Mouse (Mus musculus): Measurements from ENCODE around the gene Pusl1.
A peak's percentile ranks its signal among the peaks of the same experiment; 100 is the strongest.

Gene Pusl1

GRCm38 (mm10) chr4:155886330-155886729 lies 5.3 kb downstream of the Pusl1 start:
- DNase-seq (ENCODE audit: low spot score) = no peak

- DNase-seq (ENCODE audit: low spot score) = no peak
These were observed 8.0 kb downstream of the Pusl1 start for GRCm38 (mm10) chr4:155883587-155883986.

GRCm38 (mm10) chr4:155871404-155871803 lies 20.2 kb downstream of the Pusl1 start:
- no peak for DNase-seq (ENCODE audit: low spot score)

- peak; percentile 92 for DNase-seq (ENCODE audit: low spot score)
These were observed 22.1 kb downstream of the Pusl1 start, which contains the start of the genes Cptp and Ints11 for GRCm38 (mm10) chr4:155869317-155870033. Gene Cptp (minus strand): TSS chr4:155869440. Gene Ints11 (plus strand): TSS chr4:155869546.

DNA sequence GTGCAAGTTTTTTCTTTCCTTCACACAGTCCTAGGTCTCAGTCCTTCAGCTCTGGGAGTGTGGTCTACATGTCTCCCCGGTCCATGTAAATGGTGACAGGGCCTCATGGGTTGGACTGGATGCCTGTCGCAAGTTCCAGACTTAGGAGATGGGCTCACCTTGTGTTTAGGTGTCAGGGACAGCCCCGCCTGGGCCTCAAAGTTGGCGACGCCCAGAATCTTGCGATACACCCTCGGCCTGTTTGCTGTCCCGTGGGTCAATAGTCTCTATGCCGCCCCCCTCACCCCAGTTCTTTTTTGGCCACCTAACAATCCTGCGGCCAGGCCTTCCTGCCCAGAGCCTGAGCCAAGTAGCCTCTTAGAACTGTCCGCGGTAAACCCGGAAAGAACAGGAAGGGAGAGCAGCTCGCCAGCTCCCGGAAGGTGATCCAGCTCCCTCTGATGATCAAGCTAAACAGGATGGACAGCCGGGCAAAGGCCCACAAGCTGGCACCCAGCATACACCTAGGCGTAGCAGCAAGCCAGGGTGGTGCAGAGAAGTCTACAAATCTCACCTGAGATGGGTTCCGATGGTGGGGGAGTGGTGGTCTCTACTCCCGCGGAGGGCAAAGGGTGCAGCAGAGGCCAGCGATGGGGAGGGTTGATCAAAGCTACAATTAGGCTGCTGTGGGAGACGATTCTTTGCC lies 22.8 kb downstream of the Pusl1 start:
- DNase-seq (ENCODE audit: low spot score) = no peak

DNA sequence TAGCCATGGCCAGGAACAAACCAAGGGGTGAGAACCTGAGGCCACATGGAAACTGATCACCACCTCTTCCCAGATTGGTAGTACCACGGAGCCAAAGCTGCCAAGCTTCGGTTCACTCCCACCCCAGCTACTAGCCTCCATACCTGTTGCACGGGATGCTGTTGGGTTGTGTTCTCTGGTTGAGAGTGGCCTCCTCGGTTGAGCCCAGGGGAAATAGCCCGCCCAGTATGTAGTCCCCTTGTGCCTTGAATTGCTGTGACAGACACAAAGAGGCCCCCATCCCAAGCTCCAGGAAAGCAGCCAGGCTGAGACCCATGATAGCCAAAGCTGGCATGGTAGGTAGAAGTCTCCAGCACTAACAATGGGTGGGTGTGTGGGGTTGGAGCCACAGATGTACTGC lies 28.6 kb downstream of the Pusl1 start, which contains the start of gene Tas1r3:
TSS of gene Tas1r3 (minus strand) at position 362 of the 400 bp plus-strand sequence.
- DNase-seq (ENCODE audit: low spot score) = no peak

- no peak for DNase-seq (ENCODE audit: low spot score)
These were observed 29.8 kb downstream of the Pusl1 start for GRCm38 (mm10) chr4:155861787-155862186.

DNA sequence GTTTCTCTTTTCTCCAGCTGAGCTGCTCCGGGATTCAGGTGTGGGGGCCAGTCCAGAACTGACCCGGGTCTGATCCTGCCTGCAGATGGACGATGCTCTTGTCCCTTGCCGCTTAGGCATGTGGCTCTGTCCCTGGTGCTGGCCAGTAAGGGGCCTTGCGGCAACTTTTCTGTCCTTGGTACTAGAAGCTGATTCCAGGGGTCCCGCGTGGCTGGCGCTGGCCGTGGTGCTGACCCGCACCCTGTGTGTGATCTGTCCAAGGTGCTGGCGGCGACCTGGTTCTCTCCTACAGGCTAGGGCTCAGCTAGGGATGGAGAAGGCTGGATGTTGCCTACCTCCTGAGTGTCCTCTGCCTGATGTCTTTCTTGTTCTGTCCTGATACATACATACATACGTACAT lies 32.3 kb downstream of the Pusl1 start:
- DNase-seq (ENCODE audit: low spot score) = no peak

GRCm38 (mm10) chr4:155856881-155857280 lies 34.7 kb downstream of the Pusl1 start:
- DNase-seq (ENCODE audit: low spot score) = no peak

DNA sequence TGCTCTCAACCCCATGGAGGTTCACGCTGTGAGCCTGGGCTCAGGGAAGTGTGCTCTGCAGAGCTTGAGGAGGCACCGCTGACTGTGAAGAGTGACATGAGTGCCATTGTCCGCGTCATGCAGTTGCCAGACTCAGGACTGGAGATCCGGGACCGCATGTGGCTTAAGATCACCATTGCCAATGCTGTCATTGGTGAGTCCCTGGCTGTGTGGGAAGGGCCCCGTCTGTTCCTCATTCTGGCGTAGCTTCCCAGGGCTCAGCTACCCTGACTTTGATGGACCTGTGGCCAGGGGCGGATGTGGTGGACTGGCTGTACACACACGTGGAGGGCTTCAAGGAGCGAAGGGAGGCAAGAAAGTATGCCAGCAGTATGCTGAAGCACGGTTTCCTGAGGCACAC lies 35.5 kb downstream of the Pusl1 start:
- DNase-seq (ENCODE audit: low spot score) = no peak

DNA sequence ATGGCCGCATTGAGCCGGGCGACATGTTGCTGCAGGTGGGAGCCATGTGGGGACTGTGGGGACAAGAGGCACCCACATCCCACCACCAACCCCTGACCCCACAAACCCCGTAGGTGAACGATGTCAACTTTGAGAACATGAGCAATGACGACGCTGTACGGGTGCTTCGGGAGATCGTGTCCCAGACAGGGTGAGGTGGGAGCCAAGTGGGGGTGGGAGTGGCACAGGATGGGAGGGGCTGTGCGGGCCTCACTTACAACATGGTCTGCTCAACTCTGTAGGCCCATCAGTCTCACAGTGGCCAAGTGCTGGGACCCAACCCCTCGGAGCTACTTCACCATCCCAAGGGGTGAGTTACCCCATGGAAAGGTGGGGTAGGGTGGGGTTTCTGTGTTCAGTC lies 36.6 kb downstream of the Pusl1 start:
- DNase-seq (ENCODE audit: low spot score) = no peak

DNA sequence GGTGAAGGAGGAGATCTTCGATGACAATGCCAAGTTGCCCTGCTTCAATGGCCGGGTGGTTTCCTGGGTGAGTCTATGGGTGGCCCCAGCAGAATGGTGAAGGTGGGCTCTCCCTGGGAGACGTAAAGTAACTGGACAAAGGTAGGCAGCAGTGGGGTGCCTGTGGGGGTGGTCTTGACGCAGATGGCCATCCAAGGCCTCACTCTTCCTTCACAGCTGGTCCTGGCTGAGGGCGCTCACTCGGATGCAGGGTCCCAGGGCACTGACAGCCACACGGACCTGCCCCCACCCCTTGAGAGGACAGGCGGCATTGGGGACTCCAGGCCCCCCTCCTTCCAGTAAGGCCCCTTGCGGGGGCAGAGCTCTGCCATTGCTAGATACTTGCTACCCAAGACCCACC lies 38.2 kb downstream of the Pusl1 start:
- DNase-seq (ENCODE audit: low spot score) = no peak

DNA sequence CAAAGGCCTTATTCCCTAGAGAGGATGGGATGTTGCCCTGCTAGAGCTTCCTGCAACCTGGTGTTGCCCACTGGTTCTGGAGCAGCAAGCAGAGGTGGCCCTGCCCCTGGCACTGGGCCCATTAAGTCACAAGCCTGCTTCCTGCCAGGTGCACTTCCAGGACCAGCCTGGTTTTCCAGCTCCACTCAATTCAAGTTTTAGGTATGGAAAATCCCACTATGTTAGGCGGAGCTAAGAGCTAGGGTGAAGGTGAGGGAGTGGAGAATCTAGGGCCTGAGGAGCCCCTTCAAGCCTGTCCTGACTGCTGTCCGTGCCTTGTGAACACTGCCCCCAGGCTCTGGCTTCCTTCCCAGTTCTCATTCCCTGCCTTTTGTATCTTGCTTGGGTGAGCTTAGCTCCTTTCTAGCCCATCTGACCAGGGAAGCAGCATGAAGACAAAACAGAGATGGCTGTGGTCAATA lies 39.6 kb downstream of the Pusl1 start:
- DNase-seq (ENCODE audit: low spot score) = no peak

GRCm38 (mm10) chr4:155851368-155851767 lies 40.2 kb downstream of the Pusl1 start:
- DNase-seq (ENCODE audit: low spot score) = no peak

DNA sequence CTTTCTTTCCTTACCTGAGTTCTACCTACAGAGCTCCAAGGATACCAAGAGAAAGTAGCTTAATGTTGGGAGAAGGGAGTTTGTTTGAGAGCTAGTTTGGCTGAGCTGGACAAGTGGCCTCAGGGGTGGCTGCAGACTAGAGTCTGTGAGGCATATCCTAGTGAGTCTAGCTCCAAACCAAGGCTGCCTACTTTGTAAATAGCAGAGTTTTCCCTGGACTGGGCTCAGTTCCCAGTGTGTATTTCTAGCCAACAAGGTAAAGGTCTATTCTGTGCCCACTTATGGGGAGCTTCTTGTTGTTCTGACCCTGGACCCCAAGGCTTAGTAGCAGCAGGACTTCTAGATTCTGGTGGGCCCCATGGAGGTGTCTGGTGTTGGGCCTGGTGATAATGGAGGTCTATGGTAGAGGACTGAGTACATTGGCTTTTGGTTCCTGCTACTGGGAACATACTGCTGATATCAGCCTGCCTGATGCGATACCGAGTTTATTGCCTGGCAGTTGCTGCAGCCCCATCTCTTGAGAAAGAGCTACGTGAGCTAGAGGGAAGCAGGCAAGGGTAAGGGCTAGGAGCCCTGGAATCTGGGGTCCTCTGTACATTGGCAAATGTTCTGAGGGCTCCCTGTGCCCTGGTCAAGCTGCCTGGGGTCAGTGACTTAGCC lies 41.7 kb downstream of the Pusl1 start:
- DNase-seq (ENCODE audit: low spot score) = no peak

DNA sequence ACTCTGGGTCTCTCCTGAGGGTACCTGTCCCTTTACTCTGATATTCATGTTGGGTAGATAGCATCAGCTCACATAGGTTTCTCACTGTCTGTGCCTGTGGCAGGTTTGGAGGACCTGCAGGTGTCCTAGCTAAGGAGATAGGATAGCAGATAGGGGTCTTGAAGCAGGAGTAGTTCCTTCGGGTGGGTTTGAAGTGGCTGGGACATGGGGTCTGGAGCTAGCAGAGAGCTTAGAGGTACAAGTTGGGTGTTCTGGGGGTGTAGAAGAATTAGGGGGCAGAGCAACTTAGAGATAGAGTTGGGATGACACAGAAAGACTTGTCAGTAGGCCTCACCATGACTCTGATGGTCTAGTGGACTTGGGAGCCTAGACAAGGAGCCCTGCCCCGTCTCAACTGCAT lies 42.2 kb downstream of the Pusl1 start:
- DNase-seq (ENCODE audit: low spot score) = no peak

DNA sequence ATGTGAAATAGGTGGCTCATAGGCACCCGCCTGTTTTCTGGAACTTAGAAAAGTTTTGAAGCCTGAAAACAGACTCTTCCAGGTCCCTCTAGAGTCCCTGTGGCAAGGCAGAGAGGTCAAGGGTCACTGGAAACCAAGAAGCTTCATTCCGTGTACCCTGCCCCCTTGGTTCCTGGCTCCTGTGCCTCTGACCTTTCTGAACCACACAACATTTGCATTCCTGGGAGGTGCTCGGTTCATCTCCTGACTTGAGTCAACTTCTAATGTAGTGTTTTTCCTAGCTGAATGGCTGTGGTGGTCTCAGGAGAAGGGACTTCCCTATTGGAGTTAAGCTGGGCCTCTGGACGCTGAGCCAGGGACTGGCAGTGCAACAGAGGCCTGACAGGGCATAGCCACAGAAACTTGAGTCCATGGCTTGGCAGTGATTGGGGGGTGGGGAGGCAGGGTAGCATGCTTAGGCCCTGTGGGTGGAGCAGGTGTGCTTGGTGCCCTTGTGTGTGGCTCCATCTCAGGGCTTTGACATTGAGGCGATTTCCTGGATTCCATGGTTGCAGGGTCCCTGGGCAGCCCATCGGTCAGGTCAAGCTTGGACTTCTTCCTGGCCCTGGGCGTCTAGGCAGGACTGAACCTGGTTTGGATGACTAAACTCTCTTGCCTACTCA lies 43.0 kb downstream of the Pusl1 start:
- DNase-seq (ENCODE audit: low spot score) = no peak

DNA sequence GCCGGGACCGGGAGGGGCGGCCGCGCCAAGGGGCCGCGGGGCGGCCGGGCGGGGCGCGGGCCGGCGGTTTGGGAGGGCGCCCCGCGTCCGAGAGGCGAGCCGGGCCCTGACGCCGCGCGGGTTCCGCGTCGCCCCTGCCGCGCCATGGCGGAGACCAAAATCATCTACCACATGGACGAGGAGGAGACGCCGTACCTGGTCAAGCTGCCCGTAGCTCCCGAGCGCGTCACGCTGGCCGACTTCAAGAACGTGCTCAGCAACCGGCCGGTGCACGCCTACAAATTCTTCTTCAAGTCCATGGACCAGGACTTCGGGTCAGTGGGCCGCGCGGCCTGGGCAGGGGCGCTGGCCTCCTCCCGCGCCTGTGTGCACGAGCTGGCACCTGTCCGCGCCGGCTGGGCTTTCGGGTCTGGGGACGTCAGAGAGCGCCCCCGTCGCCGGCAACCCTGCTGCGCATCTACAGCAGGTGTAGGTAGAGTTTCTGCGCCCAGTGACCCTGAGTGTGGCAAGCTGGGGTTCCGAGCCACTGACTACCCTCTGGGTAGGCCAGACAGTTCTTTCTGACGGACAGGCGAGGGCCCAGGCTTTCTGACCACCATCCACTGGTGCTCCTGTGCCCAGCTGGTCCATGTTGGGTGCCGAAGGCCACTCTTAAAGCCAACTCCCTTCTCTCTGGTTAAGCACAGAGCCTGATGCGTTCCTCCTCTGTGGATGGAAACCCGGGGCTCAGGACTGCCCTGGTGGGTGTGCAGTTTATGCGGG lies 43.8 kb downstream of the Pusl1 start:
- DNase-seq (ENCODE audit: low spot score) = no peak

GRCm38 (mm10) chr4:155846871-155847578 lies 44.6 kb downstream of the Pusl1 start, which contains the start of gene Dvl1:
Gene Dvl1 (plus strand): TSS chr4:155847402.
- peak; percentile 81 for DNase-seq (ENCODE audit: low spot score)

GRCm38 (mm10) chr4:155843231-155843630 lies 48.4 kb downstream of the Pusl1 start:
- no peak for DNase-seq (ENCODE audit: low spot score)

Data from c-Kit-positive CD71-positive TER-119-positive erythroid progenitor cells, embryonic 14.5 days (primary cell).